Mouse (Mus musculus) intestine, embryonic 15.5 days (tissue): Measurements from ENCODE around the gene Gm11027. TPM values are rescaled to one million over a fixed set of nuclear protein-coding genes. Genes with fewer than 3 reads are reported as not detected.

Experiments used
- ATAC-seq: fragments of 200-750 bp; cut with Nextera tagmentation; 2 replicates; pipeline ENCODE4 v1.8.0; 2017; ENCODE audit warnings: moderate TSS enrichment, moderate library complexity
- H3K27ac ChIP-seq: fragments of 300-500 bp; sonication (generic); 2 replicates; pipeline ENCODE4 v1.5.1; 2015; ENCODE audit warnings: mild to moderate bottlenecking, inconsistent platforms
- H3K27me3 ChIP-seq: fragments of 300-500 bp; sonication (generic); replicated peaks from 2 replicates; pipeline ENCODE4 v1.6.1; 2015; ENCODE audit warnings: inconsistent platforms
- H3K36me3 ChIP-seq: fragments of 300-500 bp; sonication (generic); 2 replicates; pipeline ENCODE4 v1.6.1; 2015; ENCODE audit warnings: inconsistent platforms
- H3K4me1 ChIP-seq: fragments of 300-500 bp; sonication (generic); replicated peaks from 2 replicates; pipeline ENCODE4 v1.6.1; 2015; ENCODE audit warnings: inconsistent platforms
- H3K4me2 ChIP-seq: fragments of 300-500 bp; sonication (generic); replicated peaks from 2 replicates; pipeline ENCODE4 v1.6.1; 2015; ENCODE audit warnings: mild to moderate bottlenecking, inconsistent platforms
- H3K4me3 ChIP-seq: fragments of 300-500 bp; sonication (generic); replicated peaks from 2 replicates; pipeline ENCODE4 v1.5.1; 2015; ENCODE audit warnings: inconsistent platforms
- H3K9ac ChIP-seq: fragments of 300-500 bp; sonication (generic); 2 replicates; pipeline ENCODE4 v1.6.1; 2015; ENCODE audit warnings: inconsistent platforms
- H3K9me3 ChIP-seq: fragments of 300-500 bp; sonication (generic); 2 replicates; pipeline ENCODE4 v1.6.1; 2016; ENCODE audit warnings: inconsistent platforms
- WGBS: fragments of 180-500 bp; shearing (Covaris S2); methylation state at CpG from one replicate; pipeline ENCODE4 v1.1.7; 2015; 5-methylcytosine and 5-hydroxymethylcytosine counted together
- polyA plus RNA-seq: library from polyadenylated mRNA; unstranded; fragments of >200 nt; fragmentation: Nextera tagmentation; extraction: Ambion mirVana; gene quantifications from 2 replicates; pipeline ENCODE4 v1.2.1, GENCODE M21; 2015

The Gm11027 gene
- polyA plus RNA-seq, 1 experiment from 2014 or later = not detected

DNA sequence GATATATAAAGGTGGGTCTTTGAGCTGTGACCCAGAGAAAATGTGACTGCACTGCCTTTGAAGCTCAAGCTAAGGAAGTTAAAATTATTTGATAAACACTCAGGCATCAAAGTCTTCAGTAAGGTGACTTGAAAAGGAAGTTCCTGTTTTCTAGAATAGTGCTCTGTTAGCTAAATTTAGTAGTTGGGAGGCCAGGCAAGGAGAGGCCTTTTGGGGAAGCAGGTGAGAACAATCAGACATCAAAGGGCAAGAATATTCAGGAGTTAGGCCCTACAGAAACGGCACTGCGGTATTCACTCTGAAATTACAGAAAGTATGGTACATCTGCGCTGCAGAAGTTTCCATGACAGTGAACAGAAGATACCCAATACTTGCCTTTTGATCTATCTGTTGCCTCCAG lies 40.3 kb downstream of the Gm11027 start:
- H3K27ac ChIP-seq = no peak overlapping the region
- H3K9me3 ChIP-seq = no peaks in the 10 kb centered on the region
- WGBS = 81% methylated on average over 3 of the region's 3 CpGs
- no peak overlapping the region for H3K4me3 ChIP-seq
- H3K4me1 ChIP-seq = no peaks in the 10 kb centered on the region
- H3K36me3 ChIP-seq = no peaks in the 10 kb centered on the region
- no peaks in the 10 kb centered on the region for H3K27me3 ChIP-seq
- H3K4me2 ChIP-seq = no peak overlapping the region
- no peak overlapping the region for H3K9ac ChIP-seq
- no peak for ATAC-seq

DNA sequence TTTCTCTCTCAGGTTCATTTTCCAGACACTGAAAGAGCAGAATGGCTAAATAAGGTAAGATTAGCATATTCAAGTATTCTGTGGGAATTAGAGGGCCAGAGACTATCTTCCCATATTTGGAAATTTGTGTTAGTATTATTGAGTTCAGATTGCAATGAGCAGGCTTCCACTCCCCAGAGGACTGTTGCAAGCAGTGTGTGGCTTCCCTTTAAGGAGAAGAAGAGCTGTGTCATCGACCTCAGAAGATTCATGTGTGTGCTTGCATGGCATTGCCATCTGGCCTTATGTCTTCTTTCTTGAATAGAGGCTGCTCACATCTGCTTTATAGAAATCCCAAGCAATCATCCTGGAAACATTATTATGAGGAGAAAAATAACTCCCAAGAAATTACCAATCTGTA lies 42.6 kb downstream of the Gm11027 start:
- Histone ChIP-seq H3K9me3 (no peaks in the 10 kb centered on the region), H3K4me2 (no peak overlapping the region), H3K27ac (no peak overlapping the region), H3K36me3 (no peaks in the 10 kb centered on the region), H3K4me1 (no peaks in the 10 kb centered on the region), H3K4me3 (no peak overlapping the region), H3K27me3 (no peaks in the 10 kb centered on the region), H3K9ac (no peak overlapping the region)
- WGBS = 69% methylated on average over 1 of the region's 1 CpGs
- ATAC-seq = no peak

Other genes starting within 250 kb of the Gm11027 start
- 27.8 and 36.8 TPM in 2 replicates for gene Zfp386, start 227.7 kb upstream of the Gm11027 start, polyA plus RNA-seq
- gene Vipr2, start 197.7 kb upstream of the Gm11027 start, polyA plus RNA-seq = 2.5 and 2.6 TPM in 2 replicates
- 11.2 and 11.8 TPM in 2 replicates for gene Wdr60, start 12.4 kb upstream of the Gm11027 start, polyA plus RNA-seq
- 22.7 and 23.6 TPM in 2 replicates for gene Esyt2, start 5.8 kb downstream of the Gm11027 start, polyA plus RNA-seq
- 29.9 and 32.7 TPM in 2 replicates for gene Ncapg2, start 130.0 kb downstream of the Gm11027 start, polyA plus RNA-seq
- 1.9 and 3.6 TPM in 2 replicates for gene Ptprn2, start 210.3 kb downstream of the Gm11027 start, polyA plus RNA-seq